Mouse (Mus musculus): ENCODE results near the gene Memo1. TPM values are rescaled to one million over a fixed set of nuclear protein-coding genes. Genes with fewer than 3 reads are reported as not detected.
A peak's percentile ranks its signal among the peaks of the same experiment; 100 is the strongest.

Memo1 gene
- total RNA-seq, 2 experiments from 2014 or later = 53.1 to 60.0 TPM

- intact Hi-C loops (cut with DNase I) = loop anchor here (10.0 kb wide), 1 partner anchor 271 kb away; no protein-coding TSS in a partner anchor
- peak in 1 of 2 experiments; percentile 23 for DNase-seq (ENCODE audit: low spot score in 2 of 2)
Observed at GRCm38 (mm10) chr17:74296076-74296823, 929 bp upstream of the Memo1 start.

- intact Hi-C loops (cut with DNase I) = loop anchor here (10.0 kb wide), 1 partner anchor 270 kb away; no protein-coding TSS in a partner anchor
- DNase-seq (ENCODE audit: low spot score in 2 of 2) = peak; percentile 52 to 71
Observed at GRCm38 (mm10) chr17:74294426-74295025, 795 bp downstream of the Memo1 start.

DNA sequence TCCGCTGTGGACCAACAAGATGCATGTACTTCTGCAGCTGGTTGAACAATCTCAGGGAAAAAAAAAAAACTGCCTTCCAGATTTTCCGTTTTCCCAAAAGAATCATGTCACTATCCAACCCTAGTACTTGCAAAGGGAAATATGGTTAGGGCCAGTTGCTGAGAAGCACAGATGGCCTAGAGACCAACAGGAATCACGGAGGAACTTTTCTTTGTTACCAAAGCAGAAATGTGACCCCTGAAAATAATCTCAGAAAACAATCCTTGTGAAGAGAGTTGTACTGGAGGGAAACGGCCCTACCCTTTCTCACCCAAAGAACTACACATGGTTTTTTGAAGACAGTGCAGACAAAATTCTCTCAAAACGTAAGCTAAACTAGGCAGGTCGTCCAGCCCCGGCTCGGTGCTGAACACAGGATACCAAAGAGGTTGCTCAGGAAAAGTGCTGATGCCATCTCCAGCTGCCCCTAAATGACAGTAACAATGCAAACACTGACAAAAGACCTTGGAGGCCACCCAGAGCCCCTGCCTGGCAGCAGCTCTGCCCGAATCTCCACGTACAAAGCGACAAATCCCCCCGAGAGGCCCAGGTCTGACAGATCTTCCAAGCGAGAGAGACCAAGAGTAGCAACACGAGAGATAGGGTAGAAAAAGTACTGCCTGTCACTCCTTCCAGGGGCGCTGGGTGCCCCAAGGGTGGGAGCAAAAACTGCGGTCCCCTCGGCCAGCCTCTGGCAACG is 1.5 kb downstream of the Memo1 start:
- intact Hi-C loops (cut with DNase I) = loop anchor here (10.0 kb wide), 1 partner anchor 269 kb away; no protein-coding TSS in a partner anchor
- peak; percentile 18 to 25 for DNase-seq (ENCODE audit: low spot score in 2 of 2)

DNA sequence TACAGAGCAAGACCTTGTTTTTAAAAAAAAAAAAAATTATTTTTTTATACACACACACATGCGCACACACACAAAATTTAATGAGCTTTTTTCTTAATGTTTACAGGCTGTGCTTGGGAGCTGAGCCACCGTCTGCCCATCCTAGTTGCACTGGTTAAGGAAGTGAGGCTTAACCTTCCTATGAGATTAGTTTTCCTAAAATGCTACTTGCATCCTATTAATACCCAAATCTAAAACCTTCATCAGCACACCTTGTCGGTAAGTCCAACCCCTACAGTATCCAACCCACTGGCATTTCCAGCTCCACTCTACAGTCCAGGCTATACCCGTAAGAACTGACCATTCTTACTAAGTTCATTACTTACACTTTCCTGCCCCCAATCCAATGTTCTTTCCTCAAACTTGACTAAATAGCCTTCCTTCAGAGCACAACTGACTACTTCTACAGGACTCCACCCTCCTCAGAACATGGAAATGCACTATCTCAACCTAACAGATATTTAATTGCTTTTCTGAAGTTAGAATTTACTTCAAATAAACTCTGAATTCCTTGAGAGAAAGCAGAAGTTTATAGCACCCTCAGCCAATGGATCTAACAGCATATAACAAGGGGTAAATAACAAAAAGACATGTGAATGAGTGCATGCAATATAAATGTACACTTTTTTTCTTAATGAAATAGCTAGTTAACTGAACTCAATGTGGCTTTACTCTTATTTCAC is 3.5 kb downstream of the Memo1 start:
- intact Hi-C loops (cut with DNase I) = loop anchor here (10.0 kb wide), 1 partner anchor 267 kb away; no protein-coding TSS in a partner anchor
- DNase-seq (ENCODE audit: low spot score in 2 of 2) = no peak

DNA sequence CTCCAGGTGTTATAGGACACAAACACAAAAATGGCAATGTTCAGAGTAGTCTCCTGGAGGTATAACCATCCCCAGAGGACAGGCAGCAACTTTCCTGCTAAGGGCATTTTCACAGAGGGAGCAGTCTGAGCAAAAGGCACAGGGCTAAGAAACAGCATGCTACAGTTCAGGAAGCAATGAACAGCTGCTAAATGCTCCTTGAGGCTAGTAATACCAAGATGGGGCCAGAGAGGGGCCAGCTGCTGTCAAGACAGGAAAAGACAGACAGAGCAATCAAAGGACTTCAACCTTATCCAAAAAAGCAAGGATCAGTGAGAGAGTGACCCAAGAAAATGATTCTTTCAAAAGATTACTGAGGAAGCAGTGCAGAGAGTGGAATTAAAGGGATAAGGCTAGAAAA is 4.5 kb downstream of the Memo1 start:
- intact Hi-C loops (cut with DNase I) = loop anchor here (10.0 kb wide), 1 partner anchor 266 kb away; no protein-coding TSS in a partner anchor
- no peak for DNase-seq (ENCODE audit: low spot score in 2 of 2)

DNA sequence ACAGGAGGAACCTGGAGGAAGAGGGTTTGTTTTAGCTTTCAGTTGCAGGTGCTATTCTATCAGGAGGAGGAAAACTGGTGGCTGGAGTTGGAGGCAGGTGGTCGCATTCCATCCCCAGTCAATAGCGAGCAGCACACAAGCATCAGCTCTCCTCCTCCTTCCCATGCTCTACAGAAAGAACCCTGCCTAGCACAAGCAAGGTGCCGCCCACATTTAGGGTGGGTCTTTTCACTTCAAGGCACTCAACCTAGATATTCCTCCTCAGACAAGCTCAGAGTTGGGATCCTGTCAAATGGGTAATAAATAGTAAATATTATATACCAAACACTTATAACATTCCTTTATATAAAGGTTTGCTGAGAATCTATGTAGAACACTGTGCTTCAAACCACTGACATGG is 5.1 kb downstream of the Memo1 start:
- intact Hi-C loops (cut with DNase I) = loop anchor here (10.0 kb wide), 1 partner anchor 265 kb away; no protein-coding TSS in a partner anchor
- DNase-seq (ENCODE audit: low spot score in 2 of 2) = no peak

DNA sequence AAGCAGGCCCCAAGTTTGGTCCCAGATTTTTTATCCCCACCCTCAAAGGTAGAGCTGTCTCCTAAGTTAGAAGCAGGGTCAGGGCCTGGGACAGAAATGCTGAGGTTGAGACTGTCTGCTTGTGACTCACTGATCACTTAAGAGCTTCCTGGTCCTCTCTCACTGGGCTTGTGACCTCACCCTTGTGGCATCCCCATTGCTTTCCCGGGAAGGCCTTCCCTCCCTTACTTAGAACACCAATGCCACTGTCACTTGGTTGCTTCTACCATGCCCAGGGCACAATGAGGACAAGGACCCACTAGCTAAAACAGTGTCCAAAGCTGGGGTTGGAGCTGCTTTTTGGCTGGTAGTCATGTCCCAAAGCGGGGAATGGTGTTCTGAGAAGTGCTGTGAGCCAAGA is 6.7 kb downstream of the Memo1 start:
- DNase-seq (ENCODE audit: low spot score in 2 of 2) = no peak
- intact Hi-C loops (cut with DNase I) = no loop called here

- intact Hi-C loops (cut with DNase I) = no loop called here
- DNase-seq (ENCODE audit: low spot score in 2 of 2) = no peak
Observed at GRCm38 (mm10) chr17:74286140-74286730, 9.1 kb downstream of the Memo1 start.

- intact Hi-C loops (cut with DNase I) = no loop called here
- no peak for DNase-seq (ENCODE audit: low spot score in 2 of 2)
Observed at GRCm38 (mm10) chr17:74285730-74286129, 9.6 kb downstream of the Memo1 start.

- peak in 1 of 2 experiments; percentile 31 for DNase-seq (ENCODE audit: low spot score in 2 of 2)
- intact Hi-C loops (cut with DNase I) = no loop called here
Observed at GRCm38 (mm10) chr17:74284397-74285115, 10.8 kb downstream of the Memo1 start.

- DNase-seq (ENCODE audit: low spot score in 2 of 2) = no peak
- intact Hi-C loops (cut with DNase I) = no loop called here
Observed at GRCm38 (mm10) chr17:74282024-74282423, 13.3 kb downstream of the Memo1 start.

GRCm38 (mm10) chr17:74278966-74279869 is 16.1 kb downstream of the Memo1 start:
- no peak for DNase-seq (ENCODE audit: low spot score in 2 of 2)
- intact Hi-C loops (cut with DNase I) = no loop called here

GRCm38 (mm10) chr17:74274471-74274870 is 20.9 kb downstream of the Memo1 start:
- no peak for DNase-seq (ENCODE audit: low spot score in 2 of 2)
- intact Hi-C loops (cut with DNase I) = no loop called here

GRCm38 (mm10) chr17:74272683-74273205 is 22.6 kb downstream of the Memo1 start:
- intact Hi-C loops (cut with DNase I) = no loop called here
- no peak for DNase-seq (ENCODE audit: low spot score in 2 of 2)

DNA sequence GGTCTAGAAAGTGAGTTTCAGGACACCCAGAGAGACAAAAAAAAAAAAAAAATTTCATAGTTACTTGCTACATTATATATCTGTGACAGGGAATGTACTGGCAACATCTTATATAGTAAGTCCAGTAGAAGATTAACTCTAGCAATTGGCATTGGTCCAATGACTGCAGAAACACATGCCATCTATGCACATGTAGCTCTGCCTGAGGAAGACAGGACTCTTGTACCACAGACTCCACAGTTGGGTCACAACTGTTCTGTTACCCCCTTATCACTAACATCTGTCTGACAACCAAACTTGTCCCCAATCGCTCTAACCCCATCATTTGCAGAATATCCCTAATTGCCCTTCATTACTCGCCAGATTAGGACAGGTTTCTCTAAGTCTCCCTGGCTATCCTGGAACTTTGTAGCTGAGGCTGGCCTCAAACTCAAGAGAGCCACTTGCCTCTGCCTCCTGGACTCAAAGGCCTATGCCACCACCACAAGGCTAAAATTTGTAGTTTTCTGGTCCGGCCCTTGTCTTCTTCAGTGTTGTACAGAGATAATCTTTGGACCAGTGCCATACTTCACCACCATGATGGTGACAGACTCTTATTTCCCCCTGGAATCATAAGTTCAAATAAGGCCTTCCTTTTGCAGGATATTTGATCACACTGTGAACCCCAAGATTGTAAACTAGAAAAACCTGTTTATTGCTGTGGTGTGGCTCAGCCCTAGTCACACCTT is 23.6 kb downstream of the Memo1 start:
- intact Hi-C loops (cut with DNase I) = no loop called here
- no peak for DNase-seq (ENCODE audit: low spot score in 2 of 2)

GRCm38 (mm10) chr17:74270205-74270604 is 25.1 kb downstream of the Memo1 start:
- intact Hi-C loops (cut with DNase I) = no loop called here
- no peak for DNase-seq (ENCODE audit: low spot score in 2 of 2)
